Mouse (Mus musculus) CH12.LX (cell line): ENCODE data around the gene Ube2o. TPM values are rescaled to one million over a fixed set of nuclear protein-coding genes. Genes with fewer than 3 reads are reported as not detected.

Source experiments
- DNase-seq: peaks from one replicate; pipeline ENCODE4 v3.0.0-alpha.2; 2013; ENCODE audit errors: extremely low read depth
- H3K27ac ChIP-seq: 2 replicates; pipeline ENCODE4 v1.5.1; 2012; ENCODE audit warnings: low read depth, mild to moderate bottlenecking, control low read depth, moderate library complexity; ENCODE audit not compliant: insufficient read depth
- H3K27me3 ChIP-seq: replicated peaks from 2 replicates; pipeline ENCODE3; 2012; ENCODE audit warnings: inconsistent platforms
- H3K36me3 ChIP-seq, 2 experiments: replicated peaks in 1 of 2; 2 replicates each; pipeline versions ENCODE3 to v1.6.1; 2012; ENCODE audit warnings: inconsistent platforms in 1 of 2, low read length in 1 of 2, mild to moderate bottlenecking in 1 of 2, mixed read lengths in 1 of 2, moderate library complexity in 1 of 2; ENCODE audit not compliant: control insufficient read depth in 1 of 2, insufficient read depth in 1 of 2
- H3K4me1 ChIP-seq, 2 experiments: 2 replicates each; pipeline ENCODE4 v1.6.1; 2012; ENCODE audit warnings: inconsistent platforms in 1 of 2, moderate library complexity in 1 of 2; ENCODE audit not compliant: insufficient read depth in 2 of 2, control insufficient read depth in 1 of 2
- H3K4me2 ChIP-seq: 2 replicates; pipeline ENCODE4 v1.6.1; 2012; ENCODE audit warnings: low read depth, mild to moderate bottlenecking, control low read depth; ENCODE audit not compliant: poor library complexity, insufficient read depth, severe bottlenecking
- H3K4me3 ChIP-seq, 3 experiments: fragments of 150-350 bp in 1 of 3; sonication (generic) in 1 of 3; replicated peaks in 1 of 3; 2 replicates each; pipeline versions ENCODE3 to v1.5.1; 2011 to 2012; ENCODE audit warnings: low read depth in 2 of 3, low read length in 2 of 3, mild to moderate bottlenecking in 2 of 3, moderate library complexity in 2 of 3, control low read depth in 1 of 3, improper control_type of control experiment in 1 of 3, inconsistent platforms in 1 of 3, mixed read lengths in 1 of 3; ENCODE audit not compliant: poor library complexity in 1 of 3
- H3K79me2 ChIP-seq: replicated peaks from 2 replicates; pipeline ENCODE4 v1.6.1; 2012; ENCODE audit warnings: mild to moderate bottlenecking, moderate library complexity; ENCODE audit not compliant: control insufficient read depth, poor library complexity, insufficient read depth, severe bottlenecking; ENCODE audit errors: extremely low read depth
- H3K9ac ChIP-seq: 2 replicates; pipeline ENCODE4 v1.6.1; 2012; ENCODE audit warnings: low read depth, mild to moderate bottlenecking, control low read depth, moderate library complexity; ENCODE audit not compliant: insufficient read depth
- H3K9me3 ChIP-seq: replicated peaks from 2 replicates; pipeline ENCODE3; 2012; ENCODE audit warnings: low read length, inconsistent platforms, mixed read lengths
- CHD2 ChIP-seq: IDR thresholded peaks from 2 replicates; pipeline ENCODE4 v1.6.1; 2011; ENCODE audit warnings: low read length, improper control_type of control experiment
- CTCF ChIP-seq, 2 experiments: IDR thresholded peaks in 1 of 2; conservative IDR thresholded peaks in 1 of 2; 2 replicates each; pipeline ENCODE4 v1.5.1; 2011 to 2012; ENCODE audit warnings: low read depth in 2 of 2, low read length in 2 of 2, improper control_type of control experiment in 1 of 2, inconsistent platforms in 1 of 2, mild to moderate bottlenecking in 1 of 2, moderate library complexity in 1 of 2
- EP300 ChIP-seq: IDR thresholded peaks from 2 replicates; pipeline ENCODE4 v1.6.1; 2011; ENCODE audit warnings: low read length, improper control_type of control experiment
- HCFC1 ChIP-seq: IDR thresholded peaks from 2 replicates; pipeline ENCODE4 v1.6.1; 2012; ENCODE audit warnings: low read depth, mild to moderate bottlenecking, inconsistent platforms, low read length, improper control_type of control experiment
- IRF4 ChIP-seq: IDR thresholded peaks from 2 replicates; pipeline ENCODE4 v1.6.1; 2014; ENCODE audit warnings: low read depth, mild to moderate bottlenecking, inconsistent platforms, low read length, improper control_type of control experiment
- JUND ChIP-seq: conservative IDR thresholded peaks from 2 replicates; pipeline ENCODE4 v1.6.1; 2011; ENCODE audit warnings: low read depth, low read length, improper control_type of control experiment
- KAT2A ChIP-seq: IDR thresholded peaks from 2 replicates; pipeline ENCODE4 v1.6.1; 2012; ENCODE audit warnings: low read length, improper control_type of control experiment, inconsistent platforms; ENCODE audit not compliant: insufficient replicate concordance
- MAFK ChIP-seq: IDR thresholded peaks from 2 replicates; pipeline ENCODE4 v1.6.1; 2011; ENCODE audit warnings: low read length, improper control_type of control experiment; ENCODE audit not compliant: insufficient replicate concordance
- MAX ChIP-seq: IDR thresholded peaks from 2 replicates; pipeline ENCODE4 v1.6.1; 2011; ENCODE audit warnings: low read length, improper control_type of control experiment
- MAZ ChIP-seq: IDR thresholded peaks from 2 replicates; pipeline ENCODE4 v1.6.1; 2012; ENCODE audit warnings: low read depth, mild to moderate bottlenecking, inconsistent platforms, low read length, improper control_type of control experiment, moderate library complexity
- MEF2A ChIP-seq: IDR thresholded peaks from 2 replicates; pipeline ENCODE4 v1.6.1; 2014; ENCODE audit warnings: low read depth, mild to moderate bottlenecking, inconsistent platforms, low read length, improper control_type of control experiment, borderline replicate concordance
- MYC ChIP-seq: IDR thresholded peaks from 2 replicates; pipeline ENCODE4 v1.6.1; 2011; ENCODE audit warnings: low read depth, mild to moderate bottlenecking, improper control_type of control experiment, low read length
- NELFE ChIP-seq: IDR thresholded peaks from 2 replicates; pipeline ENCODE4 v1.6.1; 2011; ENCODE audit warnings: low read depth, low read length, improper control_type of control experiment
- POLR2AphosphoS2 ChIP-seq: IDR thresholded peaks from 2 replicates; pipeline ENCODE4 v1.6.1; 2011; ENCODE audit warnings: low read depth, low read length, improper control_type of control experiment
- RAD21 ChIP-seq: IDR thresholded peaks from 2 replicates; pipeline ENCODE4 v1.6.1; 2011; ENCODE audit warnings: low read depth, mild to moderate bottlenecking, low read length, improper control_type of control experiment, moderate library complexity
- RCOR1 ChIP-seq: conservative IDR thresholded peaks from 2 replicates; pipeline ENCODE4 v1.6.1; 2012; ENCODE audit warnings: low read depth, mild to moderate bottlenecking, inconsistent platforms, low read length, improper control_type of control experiment
- TBP ChIP-seq: conservative IDR thresholded peaks from 2 replicates; pipeline ENCODE4 v1.6.1; 2011; ENCODE audit warnings: low read depth, low read length, improper control_type of control experiment
- TCF12 ChIP-seq: IDR thresholded peaks from 2 replicates; pipeline ENCODE4 v1.6.1; 2014; ENCODE audit warnings: low read depth, mild to moderate bottlenecking, inconsistent platforms, low read length, improper control_type of control experiment
- UBTF ChIP-seq: IDR thresholded peaks from 2 replicates; pipeline ENCODE4 v1.6.1; 2012; ENCODE audit warnings: low read depth, mild to moderate bottlenecking, inconsistent platforms, low read length, improper control_type of control experiment, moderate library complexity
- USF1 ChIP-seq: IDR thresholded peaks from 2 replicates; pipeline ENCODE4 v1.6.1; 2014; ENCODE audit warnings: low read depth, mild to moderate bottlenecking, inconsistent platforms, low read length, improper control_type of control experiment
- ZC3H11A ChIP-seq: IDR thresholded peaks from 2 replicates; pipeline ENCODE4 v1.6.1; 2012; ENCODE audit warnings: low read depth, mild to moderate bottlenecking, inconsistent platforms, low read length, improper control_type of control experiment
- ZKSCAN1 ChIP-seq: IDR thresholded peaks from 2 replicates; pipeline ENCODE4 v1.6.1; 2012; ENCODE audit warnings: low read depth, inconsistent platforms, low read length, improper control_type of control experiment, borderline replicate concordance
- dilution Hi-C: fragments of 300-500 bp; cut with MboI; formaldehyde crosslinking; loops from 2 replicates; pipeline ENCODE4 v1.14.3; 2020; ENCODE audit warnings: low sequenced_read_pairs; ENCODE audit not compliant: extremely low pct_unique_long_range_greater_than_20kb, extremely low pct_ligation_motif_present
- in situ Hi-C: fragments of 300-500 bp; cut with MboI; formaldehyde crosslinking; loops from 3 replicates; pipeline ENCODE4 v1.14.3; 2019; ENCODE audit warnings: low sequenced_read_pairs, low pct_ligation_motif_present, low pct_unique_long_range_greater_than_20kb, mixed read lengths
- polyA plus RNA-seq: library from polyadenylated mRNA; unstranded; fragments of >175 nt; gene quantifications from 2 replicates; pipeline ENCODE4 v1.2.1, GENCODE M21; 2012; ENCODE audit warnings: low read depth; ENCODE audit not compliant: insufficient read length
- total RNA-seq, 2 experiments: library from RNA; depleted of rRNA; stranded (reverse); fragments of 300-350 nt in 1 of 2; fragments of >200 nt in 1 of 2; gene quantifications; 2 replicates each; pipeline ENCODE4 v1.2.3; 2012 to 2014

Gene Ube2o
- total and polyA plus RNA-seq, 3 experiments, result 12.7 to 61.7 (median 42.8) TPM

DNA sequence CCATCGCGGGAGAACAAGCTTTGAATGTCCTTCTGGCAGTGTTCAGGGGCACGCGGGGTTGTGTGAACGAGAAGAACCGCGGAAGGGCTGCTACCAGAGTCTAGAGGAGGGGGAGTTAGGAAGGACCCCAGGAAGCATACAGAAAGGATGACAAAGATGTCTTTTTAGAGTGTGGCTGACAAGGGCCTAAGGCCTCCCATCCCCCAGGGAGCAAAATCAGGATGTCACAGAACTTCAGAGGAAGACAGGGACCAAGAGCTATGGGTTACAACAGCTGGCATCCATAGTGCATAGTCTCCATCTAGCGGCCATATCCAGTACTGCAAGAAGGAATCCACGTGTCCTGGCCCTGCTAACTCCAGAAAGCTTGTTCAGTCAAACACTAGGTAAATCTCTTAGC is 47.5 kb upstream of the Ube2o start (continued):
- TF ChIP-seq RAD21, result no peak; the same call in none of the 2 replicates
- no peak for TF ChIP-seq ZKSCAN1
- TF ChIP-seq KAT2A, result no peak
- peak; percentile 74 for TF ChIP-seq ZC3H11A
- 0 out of 2 replicates have a peak, but pooled peaks have one; percentile 47 for TF ChIP-seq MEF2A
- peak; percentile 44; the same call in 1 of the 2 replicates for TF ChIP-seq IRF4
- no peak for TF ChIP-seq POLR2AphosphoS2
- no peak for TF ChIP-seq UBTF

GRCm38 (mm10) chr11:116627072-116628020 is 46.1 kb upstream of the Ube2o start:
- Histone ChIP-seq H3K27ac (no peak overlapping the region), H3K4me2 (no peak overlapping the region), H3K79me2 (no peaks in the 10 kb centered on the region), H3K4me1 (peaks cover 26 to 54% of the 10 kb centered on the region in 2 experiments), H3K36me3 (no peaks in the 10 kb centered on the region), H3K9ac (no peak overlapping the region), H3K9me3 (no peaks in the 10 kb centered on the region), H3K4me3 (no peak overlapping the region), H3K27me3 (no peaks in the 10 kb centered on the region)
- dilution Hi-C loops (no loop called here), in situ Hi-C loops (no loop called here)
- TF ChIP-seq TBP (no peak), IRF4 (0 out of 2 replicates have a peak, but pooled peaks have one; percentile 6), CTCF (conservative IDR thresholded peaks at IDR 0.05 in 1 of 2, IDR thresholded peaks at IDR 0.05 in 1 of 2; ENCODE audit: low read depth in 2 of 2, low read length in 2 of 2) (peak in 1 of 2 experiments; percentile 58; a peak in 2 of 4 replicates)
- peak; percentile 67 for DNase-seq

DNA sequence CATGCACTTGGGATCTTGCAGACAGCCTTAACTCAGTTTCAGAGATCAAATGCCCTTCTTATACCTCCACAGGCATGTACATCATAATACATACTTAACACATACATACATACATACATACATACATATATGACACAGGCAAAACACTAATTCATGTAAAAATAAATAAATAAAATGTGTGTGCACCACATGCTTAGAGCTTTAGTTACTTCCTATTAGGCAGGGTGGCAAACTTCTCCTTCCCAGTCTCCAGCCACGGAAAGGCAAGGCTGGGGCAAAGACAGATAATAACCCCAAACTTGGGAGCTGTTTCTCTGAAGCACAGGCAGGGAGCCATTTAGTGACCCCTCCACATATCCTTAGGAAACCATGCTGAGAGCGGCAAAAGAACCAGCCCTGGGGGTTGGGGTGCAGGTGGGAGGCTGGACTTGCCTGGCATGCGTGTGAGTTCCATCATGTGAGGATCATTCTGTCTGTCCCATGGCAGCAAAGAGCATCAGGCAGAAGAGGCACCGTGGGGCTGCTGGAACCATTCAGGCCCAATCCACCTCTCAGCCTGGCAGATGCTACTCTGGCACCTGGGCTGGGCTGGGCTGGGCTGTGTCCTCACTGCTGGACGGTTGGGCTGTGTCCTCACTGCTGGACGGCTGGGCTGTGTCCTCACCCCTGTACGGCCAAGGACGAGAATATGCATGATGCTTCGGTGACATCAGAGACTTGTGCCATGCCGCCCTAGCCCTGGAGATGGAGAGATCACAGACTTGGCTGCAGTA is 45.2 kb upstream of the Ube2o start, which contains the start of gene Rhbdf2:
TSS of gene Rhbdf2 (minus strand) at position 721 of the 773 bp plus-strand sequence.
- H3K9me3 ChIP-seq, result no peaks in the 10 kb centered on the region

More for the DNA sequence above, 45.2 kb upstream of the Ube2o start, which contains the start of gene Rhbdf2:
- no peak for TF ChIP-seq NELFE
- no peak for TF ChIP-seq TCF12
- TF ChIP-seq JUND, result no peak
- no peak for TF ChIP-seq RCOR1
- no peak for TF ChIP-seq HCFC1
- TF ChIP-seq CHD2, result no peak
- no peak for TF ChIP-seq MYC
- TF ChIP-seq MAX, result no peak
- TF ChIP-seq EP300, result no peak
- TF ChIP-seq MAFK, result no peak
- no peak for TF ChIP-seq ZC3H11A
- TF ChIP-seq USF1, result no peak
- TF ChIP-seq MEF2A, result no peak
- no peak for TF ChIP-seq MAZ
- no peak for DNase-seq
- H3K27ac ChIP-seq, result no peak within 1 kb of the TSS; the same call in 1 of the 2 replicates
- H3K4me1 ChIP-seq, result peaks cover 29 to 63% of the 10 kb centered on the region in 2 experiments
- H3K27me3 ChIP-seq, result no peaks in the 10 kb centered on the region
- dilution Hi-C loops (no loop called here), in situ Hi-C loops (no loop called here)
- no peaks in the 10 kb centered on the region for H3K36me3 ChIP-seq
- no peak within 1 kb of the TSS for H3K9ac ChIP-seq
- H3K4me3 ChIP-seq, result no peak within 1 kb of the TSS
- H3K4me2 ChIP-seq, result no peak within 1 kb of the TSS
- H3K79me2 ChIP-seq, result no peaks in the 10 kb centered on the region
